Mouse (Mus musculus) MEL (cell line): ENCODE results near the gene Gm21762. TPM values are rescaled to one million over a fixed set of nuclear protein-coding genes. Genes with fewer than 3 reads are reported as not detected.

Experiments
- polyA plus RNA-seq, 2 experiments: library from polyadenylated mRNA; stranded (reverse) in 1 of 2; unstranded in 1 of 2; fragments of >175 nt in 1 of 2; fragments of >200 nt in 1 of 2; gene quantifications; 2 replicates each; pipeline versions ENCODE4 v1.2.1 to v1.2.4; 2012; ENCODE audit warnings: low replicate concordance in 2 of 2, low read depth in 1 of 2; ENCODE audit not compliant: insufficient read length in 2 of 2, insufficient read depth in 1 of 2, missing spikeins in 1 of 2
- total RNA-seq: library from RNA; depleted of rRNA; stranded (reverse); fragments of 300-350 nt; gene quantifications from 2 replicates; pipeline ENCODE4 v1.2.3, GENCODE M21; 2012; rRNA removed

Gm21762 gene
- total and polyA plus RNA-seq, 3 experiments, result not detected

Other genes starting within 250 kb of the Gm21762 start
- not detected in 2 replicates for gene Gm36079, start 188.9 kb downstream of the Gm21762 start, total RNA-seq
- gene Gm36079, start 188.9 kb downstream of the Gm21762 start, polyA plus RNA-seq, result not detected
- not detected in 2 replicates for gene Gm21188, start 163.8 kb downstream of the Gm21762 start, total RNA-seq
- not detected for gene Gm21188, start 163.8 kb downstream of the Gm21762 start, polyA plus RNA-seq
- gene Gm20767, start 75.7 kb downstream of the Gm21762 start, total RNA-seq, result not detected in 2 replicates
- not detected for gene Gm20767, start 75.7 kb downstream of the Gm21762 start, polyA plus RNA-seq
- not detected in 2 replicates for gene Gm21818, start 43.5 kb downstream of the Gm21762 start, total RNA-seq
- gene Gm21818, start 43.5 kb downstream of the Gm21762 start, polyA plus RNA-seq, result not detected
- not detected in 2 replicates for gene Gm21731, start 23.2 kb upstream of the Gm21762 start, total RNA-seq
- gene Gm21731, start 23.2 kb upstream of the Gm21762 start, polyA plus RNA-seq, result not detected
- gene AF067061, start 47.2 kb upstream of the Gm21762 start, total RNA-seq, result not detected in 2 replicates
- not detected for gene AF067061, start 47.2 kb upstream of the Gm21762 start, polyA plus RNA-seq
- not detected in 2 replicates for gene BC147527, start 84.4 kb upstream of the Gm21762 start, total RNA-seq
- gene BC147527, start 84.4 kb upstream of the Gm21762 start, polyA plus RNA-seq, result not detected
- not detected in 2 replicates for gene Tcstv3, start 100.9 kb upstream of the Gm21762 start, total RNA-seq
- gene Tcstv3, start 100.9 kb upstream of the Gm21762 start, polyA plus RNA-seq, result not detected